Mouse (Mus musculus) limb, embryonic 14.5 days (tissue): ENCODE measurements around the gene Ndufaf2. TPM values are rescaled to one million over a fixed set of nuclear protein-coding genes. Genes with fewer than 3 reads are reported as not detected.

Experiments
- ATAC-seq: fragments of 200-750 bp; cut with Nextera tagmentation; 2 replicates; pipeline ENCODE4 v1.8.0; 2017; ENCODE audit warnings: low read depth, moderate number of reproducible peaks, moderate TSS enrichment; ENCODE audit not compliant: low FRiP score
- DNase-seq: peaks from one replicate; pipeline ENCODE4 v3.0.0-alpha.2; 2015; ENCODE audit warnings: low spot score
- H3K27ac ChIP-seq: fragments of 300-500 bp; sonication (generic); replicated peaks from 2 replicates; pipeline ENCODE4 v1.5.1; 2014; ENCODE audit warnings: low read depth, mild to moderate bottlenecking, low read length, moderate library complexity, mixed read lengths
- H3K27me3 ChIP-seq: fragments of 300-500 bp; sonication (generic); 2 replicates; pipeline ENCODE4 v1.6.1; 2014; ENCODE audit warnings: low read length, mixed read lengths; ENCODE audit not compliant: control insufficient read depth, insufficient read depth
- H3K36me3 ChIP-seq: fragments of 300-500 bp; sonication (generic); 2 replicates; pipeline ENCODE4 v1.6.1; 2014; ENCODE audit warnings: mild to moderate bottlenecking, low read length, moderate library complexity, mixed read lengths; ENCODE audit not compliant: control insufficient read depth, insufficient read depth
- H3K4me1 ChIP-seq: fragments of 300-500 bp; sonication (generic); 2 replicates; pipeline ENCODE4 v1.6.1; 2014; ENCODE audit warnings: antibody characterized with exemption, low read length, mixed read lengths; ENCODE audit not compliant: control insufficient read depth, insufficient read depth
- H3K4me2 ChIP-seq: fragments of 300-500 bp; sonication (generic); replicated peaks from 2 replicates; pipeline ENCODE4 v1.6.1; 2014; ENCODE audit warnings: low read depth, mild to moderate bottlenecking, low read length, moderate library complexity; ENCODE audit not compliant: severe bottlenecking
- H3K4me3 ChIP-seq: fragments of 300-500 bp; sonication (generic); replicated peaks from 2 replicates; pipeline ENCODE4 v1.5.1; 2014; ENCODE audit warnings: low read length
- H3K9ac ChIP-seq: fragments of 300-500 bp; sonication (generic); 2 replicates; pipeline ENCODE4 v1.6.1; 2014; ENCODE audit warnings: mild to moderate bottlenecking, low read depth, low read length, moderate library complexity; ENCODE audit not compliant: severe bottlenecking
- H3K9me3 ChIP-seq: fragments of 300-500 bp; sonication (generic); 2 replicates; pipeline ENCODE4 v1.6.1; 2016; ENCODE audit warnings: low read length; ENCODE audit not compliant: control insufficient read depth
- POLR2A ChIP-seq: fragments of 200-500 bp; IDR thresholded peaks from 2 replicates; pipeline ENCODE4 v1.8.0; 2012; ENCODE audit warnings: inconsistent platforms, mild to moderate bottlenecking, moderate library complexity, borderline replicate concordance; ENCODE audit not compliant: insufficient read depth, insufficient read length; ENCODE audit errors: extremely low read depth
- WGBS: fragments of 180-500 bp; shearing (Covaris S2); extraction: QIAGEN DNeasy Blood & Tissue Kit; methylation state at CpG from one replicate; pipeline ENCODE4 v1.1.7; 2014; 5-methylcytosine and 5-hydroxymethylcytosine counted together
- polyA plus RNA-seq, 2 experiments: library from polyadenylated mRNA; depleted of rRNA in 1 of 2; stranded (reverse) in 1 of 2; unstranded in 1 of 2; fragments of >200 nt; fragmentation: Nextera tagmentation in 1 of 2; extraction: Ambion mirVana in 1 of 2; gene quantifications; 2 replicates each; pipeline versions ENCODE4 v1.2.1 to v1.2.3; 2012 to 2014

Ndufaf2 gene
- polyA plus RNA-seq, 2 experiments: 46.1 to 67.6 TPM

DNA sequence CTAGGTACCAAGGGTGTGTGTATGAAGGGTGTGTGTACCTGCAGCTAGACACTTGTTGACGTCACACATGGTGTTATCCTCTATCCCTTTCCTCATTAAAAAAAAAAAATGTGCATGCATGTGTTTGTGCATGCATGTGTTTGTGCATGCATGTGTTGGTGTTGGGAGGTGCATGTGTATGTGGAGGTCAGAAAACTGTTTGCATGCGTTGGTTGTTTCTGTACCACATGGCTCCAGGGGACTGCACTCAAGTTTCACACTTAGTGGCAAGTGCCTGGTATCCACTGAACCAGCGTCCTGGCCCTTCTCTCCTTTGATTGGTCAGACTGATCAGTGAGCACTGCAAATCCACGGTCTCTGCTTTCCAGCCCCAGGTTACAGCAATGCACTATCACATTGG, 71.7 kb downstream of the Ndufaf2 start:
- Histone ChIP-seq H3K9ac (no peak overlapping the region), H3K4me1 (no peaks in the 10 kb centered on the region), H3K9me3 (no peaks in the 10 kb centered on the region), H3K4me3 (no peak overlapping the region), H3K36me3 (peaks cover 6% of the 10 kb centered on the region; the same call in 1 of the 2 replicates), H3K4me2 (no peak overlapping the region), H3K27ac (no peak overlapping the region), H3K27me3 (no peaks in the 10 kb centered on the region)
- WGBS: 54% methylated on average over 4 of the region's 4 CpGs
- TF ChIP-seq POLR2A: no peak
- ATAC-seq: no peak
- no peak for DNase-seq

DNA sequence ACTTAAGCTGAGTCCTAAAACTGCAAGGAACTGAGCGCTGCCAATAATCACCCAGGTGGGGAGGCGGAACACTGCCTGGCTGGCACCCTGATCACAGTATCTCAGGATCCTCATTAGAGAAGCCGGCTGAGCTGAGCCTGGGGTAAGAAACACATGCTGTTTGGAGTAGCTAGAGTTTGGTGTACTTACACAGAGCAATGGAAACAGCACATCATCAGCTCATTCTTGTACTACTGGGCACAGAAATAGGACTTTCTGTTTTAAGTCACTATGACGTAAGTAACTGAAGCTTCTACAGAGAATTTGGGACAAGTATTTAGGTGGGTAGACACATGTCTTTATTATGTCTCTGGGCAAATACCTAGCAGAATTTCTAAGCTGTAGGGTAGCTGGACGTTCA, 72.4 kb downstream of the Ndufaf2 start:
- Histone ChIP-seq H3K4me2 (no peak overlapping the region), H3K36me3 (peaks cover 6% of the 10 kb centered on the region; the same call in 1 of the 2 replicates), H3K4me1 (no peaks in the 10 kb centered on the region), H3K9me3 (no peaks in the 10 kb centered on the region), H3K27ac (no peak overlapping the region), H3K27me3 (no peaks in the 10 kb centered on the region), H3K4me3 (no peak overlapping the region), H3K9ac (no peak overlapping the region)
- no peak for TF ChIP-seq POLR2A
- WGBS: 78% methylated on average over 5 of the region's 5 CpGs
- DNase-seq: no peak
- ATAC-seq: no peak

DNA sequence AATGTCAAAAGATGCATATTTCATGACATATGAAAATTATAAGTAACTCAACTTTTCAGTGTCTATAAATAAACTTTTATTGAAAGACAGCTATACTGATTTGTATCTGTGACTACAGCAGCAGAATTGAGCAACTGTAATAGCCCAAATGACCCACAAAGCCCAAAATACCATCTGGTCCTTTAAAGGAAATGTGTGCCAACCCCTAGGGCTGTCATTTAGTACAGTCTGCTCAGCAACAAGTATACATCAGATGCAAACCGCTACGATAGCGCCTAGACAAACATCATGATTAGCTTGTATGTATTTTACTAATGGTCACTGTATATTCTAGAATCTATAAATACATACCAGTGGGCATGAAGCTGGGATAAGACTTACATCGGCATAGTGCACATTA, 74.3 kb downstream of the Ndufaf2 start:
- no peak overlapping the region for H3K4me3 ChIP-seq
- no peak overlapping the region for H3K27ac ChIP-seq
- no peaks in the 10 kb centered on the region for H3K4me1 ChIP-seq
- no peak overlapping the region for H3K9ac ChIP-seq
- no peak for ATAC-seq
- DNase-seq: no peak
- no peaks in the 10 kb centered on the region for H3K27me3 ChIP-seq
- peaks cover 3% of the 10 kb centered on the region; the same call in 1 of the 2 replicates for H3K36me3 ChIP-seq
- 93% methylated on average over 4 of the region's 4 CpGs for WGBS
- no peaks in the 10 kb centered on the region for H3K9me3 ChIP-seq
- no peak overlapping the region for H3K4me2 ChIP-seq
- TF ChIP-seq POLR2A: no peak

DNA sequence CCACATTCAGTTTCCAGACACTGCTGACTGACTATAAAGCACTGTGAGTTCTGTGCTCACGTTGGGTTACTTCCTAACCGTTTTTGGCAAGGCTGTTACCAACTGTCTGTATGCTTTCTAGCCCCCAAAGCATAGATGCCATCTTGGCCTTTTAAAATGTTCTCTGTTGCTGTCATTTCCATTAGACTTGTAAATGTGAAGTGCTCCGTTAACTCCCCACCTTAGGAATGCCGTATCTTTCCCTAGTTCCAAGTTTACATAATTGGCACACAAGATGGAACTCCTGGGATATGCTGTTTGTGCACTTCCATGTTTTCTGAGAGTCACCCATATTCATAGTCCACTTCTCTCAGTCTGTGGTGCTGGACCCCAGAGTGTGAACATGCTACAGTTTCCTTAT, 80.5 kb downstream of the Ndufaf2 start:
- Histone ChIP-seq H3K27ac (no peak overlapping the region), H3K4me2 (no peak overlapping the region), H3K4me3 (no peak overlapping the region), H3K27me3 (no peaks in the 10 kb centered on the region), H3K9me3 (no peaks in the 10 kb centered on the region), H3K4me1 (no peaks in the 10 kb centered on the region; the same call in 1 of the 2 replicates), H3K9ac (no peak overlapping the region), H3K36me3 (no peaks in the 10 kb centered on the region)
- no peak for ATAC-seq
- TF ChIP-seq POLR2A: no peak
- no peak for DNase-seq
- WGBS: 73% methylated on average over 4 of the region's 4 CpGs

DNA sequence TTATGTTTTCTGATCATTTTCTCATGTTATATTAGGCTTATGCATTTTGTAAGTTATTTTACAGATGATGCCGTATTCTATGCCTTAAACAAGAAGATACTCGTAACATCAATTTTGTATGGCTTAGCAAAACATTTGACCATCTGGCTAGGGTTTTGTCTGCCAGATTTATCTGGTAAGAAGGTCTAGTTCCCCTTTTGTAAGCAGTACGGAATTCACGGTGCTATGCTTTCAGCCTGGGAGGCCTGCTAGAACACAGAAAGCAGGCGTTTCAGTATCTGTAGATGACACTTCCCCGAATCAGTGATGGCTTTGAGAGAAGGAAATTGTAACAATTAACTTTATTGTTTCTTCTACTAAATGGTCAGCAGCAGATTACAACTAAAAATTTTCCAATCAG, 80.9 kb downstream of the Ndufaf2 start:
- Histone ChIP-seq H3K9me3 (no peaks in the 10 kb centered on the region), H3K27me3 (no peaks in the 10 kb centered on the region), H3K4me1 (no peaks in the 10 kb centered on the region; the same call in 1 of the 2 replicates), H3K36me3 (no peaks in the 10 kb centered on the region), H3K4me2 (no peak overlapping the region), H3K9ac (no peak overlapping the region), H3K4me3 (no peak overlapping the region), H3K27ac (no peak overlapping the region)
- WGBS: 81% methylated on average over 6 of the region's 6 CpGs
- DNase-seq (no peak), ATAC-seq (no peak)
- TF ChIP-seq POLR2A: no peak

DNA sequence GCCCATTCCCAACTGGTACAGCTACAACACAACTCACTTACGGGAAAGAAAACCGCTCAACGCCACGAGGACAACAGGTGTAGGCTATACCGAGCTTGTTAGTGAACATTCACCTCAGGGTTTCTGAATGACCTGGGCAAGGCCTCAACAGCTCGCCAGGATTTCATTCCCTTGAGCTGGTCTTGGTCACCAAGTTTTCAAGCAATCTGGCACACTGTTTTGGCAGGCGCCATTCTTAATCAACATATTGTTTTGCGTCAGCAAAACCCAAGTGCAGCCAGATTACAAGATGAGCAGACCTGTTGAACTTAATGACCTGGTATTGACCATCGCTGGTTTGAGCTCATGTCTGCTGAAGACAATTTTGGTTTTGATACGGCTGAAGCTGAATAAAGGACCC, 88.3 kb downstream of the Ndufaf2 start:
- Histone ChIP-seq H3K27ac (no peak overlapping the region), H3K9me3 (no peaks in the 10 kb centered on the region), H3K4me3 (no peak overlapping the region), H3K27me3 (no peaks in the 10 kb centered on the region), H3K9ac (no peak overlapping the region), H3K36me3 (no peaks in the 10 kb centered on the region), H3K4me1 (no peaks in the 10 kb centered on the region), H3K4me2 (no peak overlapping the region)
- 93% methylated on average over 10 of the region's 10 CpGs for WGBS
- no peak for ATAC-seq
- no peak for TF ChIP-seq POLR2A
- DNase-seq: no peak
